Mouse (Mus musculus) hindbrain, embryonic 16.5 days (tissue): ENCODE results near the gene Cckbr. TPM values are rescaled to one million over a fixed set of nuclear protein-coding genes. Genes with fewer than 3 reads are reported as not detected.

ENCODE experiments used
- ATAC-seq: fragments of 200-750 bp; cut with Nextera tagmentation; 2 replicates; pipeline ENCODE4 v1.8.0; 2017; ENCODE audit warnings: moderate TSS enrichment, moderate library complexity
- H3K27ac ChIP-seq: fragments of 300-500 bp; sonication (generic); 2 replicates; pipeline ENCODE4 v1.5.1; 2014; ENCODE audit warnings: low read depth, mild to moderate bottlenecking, control low read depth, low read length, moderate library complexity
- H3K27me3 ChIP-seq: fragments of 300-500 bp; sonication (generic); replicated peaks from 2 replicates; pipeline ENCODE4 v1.6.1; 2014; ENCODE audit warnings: low read length; ENCODE audit not compliant: control insufficient read depth, insufficient read depth
- H3K36me3 ChIP-seq: fragments of 300-500 bp; sonication (generic); 2 replicates; pipeline ENCODE4 v1.6.1; 2014; ENCODE audit warnings: mild to moderate bottlenecking, low read length, moderate library complexity, mixed read lengths; ENCODE audit not compliant: control insufficient read depth, insufficient read depth
- H3K4me1 ChIP-seq: fragments of 300-500 bp; sonication (generic); 2 replicates; pipeline ENCODE4 v1.6.1; 2014; ENCODE audit warnings: low read depth, low read length; ENCODE audit not compliant: control insufficient read depth, insufficient read depth
- H3K4me2 ChIP-seq: fragments of 300-500 bp; sonication (generic); 2 replicates; pipeline ENCODE4 v1.6.1; 2014; ENCODE audit warnings: mild to moderate bottlenecking, low read length, control low read depth, moderate library complexity
- H3K4me3 ChIP-seq: fragments of 300-500 bp; sonication (generic); 2 replicates; pipeline ENCODE4 v1.5.1; 2014; ENCODE audit warnings: mild to moderate bottlenecking, low read length, control low read depth, moderate library complexity
- H3K9ac ChIP-seq: fragments of 300-500 bp; sonication (generic); 2 replicates; pipeline ENCODE4 v1.6.1; 2014; ENCODE audit warnings: low read depth, mild to moderate bottlenecking, control low read depth, low read length, moderate library complexity
- H3K9me3 ChIP-seq: fragments of 300-500 bp; sonication (generic); 2 replicates; pipeline ENCODE4 v1.6.1; 2014; ENCODE audit warnings: mild to moderate bottlenecking, low read length, moderate library complexity; ENCODE audit not compliant: control insufficient read depth
- WGBS: fragments of 180-500 bp; shearing (Covaris S2); extraction: QIAGEN DNeasy Blood & Tissue Kit; methylation state at CpG from one replicate; pipeline ENCODE4 v1.1.7; 2014; 5-methylcytosine and 5-hydroxymethylcytosine counted together
- polyA plus RNA-seq: library from polyadenylated mRNA; unstranded; fragments of >200 nt; fragmentation: Nextera tagmentation; extraction: Ambion mirVana; gene quantifications from 2 replicates; pipeline ENCODE4 v1.2.1, GENCODE M21; 2015

Gene Cckbr
- polyA plus RNA-seq, 1 experiment from 2014 or later = 8.1 TPM

GRCm38 (mm10) chr7:105519771-105520170 lies 94.2 kb downstream of the Cckbr start:
- no peak overlapping the region for H3K27ac ChIP-seq
- 0 out of 2 replicates have a peak, but pooled peaks cover 2% of the 10 kb centered on the region for H3K4me1 ChIP-seq
- H3K27me3 ChIP-seq = no peaks in the 10 kb centered on the region
- no peak overlapping the region for H3K4me3 ChIP-seq
- no peak for ATAC-seq
- no peak overlapping the region for H3K4me2 ChIP-seq
- no peak overlapping the region for H3K9ac ChIP-seq
- no peaks in the 10 kb centered on the region for H3K9me3 ChIP-seq
- H3K36me3 ChIP-seq = no peaks in the 10 kb centered on the region
- WGBS = 90% methylated on average over 2 of the region's 2 CpGs

- Histone ChIP-seq H3K9ac (no peak overlapping the region), H3K4me3 (no peak overlapping the region), H3K36me3 (no peaks in the 10 kb centered on the region), H3K27me3 (no peaks in the 10 kb centered on the region), H3K27ac (no peak overlapping the region), H3K4me1 (no peaks in the 10 kb centered on the region), H3K9me3 (no peaks in the 10 kb centered on the region), H3K4me2 (no peak overlapping the region)
- WGBS = 40% methylated on average over 6 of the region's 6 CpGs
- ATAC-seq = no peak
Measured at GRCm38 (mm10) chr7:105520201-105520600, 94.7 kb downstream of the Cckbr start.

Other genes starting within 250 kb of the Cckbr start
- gene Olfr685, start 239.7 kb upstream of the Cckbr start, polyA plus RNA-seq = not detected in 2 replicates
- not detected in 2 replicates for gene Olfr686, start 218.2 kb upstream of the Cckbr start, polyA plus RNA-seq
- gene Olfr688, start 137.6 kb upstream of the Cckbr start, polyA plus RNA-seq = not detected in 2 replicates
- not detected in 2 replicates for gene Olfr689, start 114.6 kb upstream of the Cckbr start, polyA plus RNA-seq
- gene Olfr690, start 91.6 kb upstream of the Cckbr start, polyA plus RNA-seq = not detected in 2 replicates
- 0.18 and 0.44 TPM in 2 replicates for gene Olfr691, start 83.5 kb upstream of the Cckbr start, polyA plus RNA-seq
- not detected in 2 replicates for gene Olfr692, start 57.5 kb upstream of the Cckbr start, polyA plus RNA-seq
- gene Gm5901, start 50.7 kb upstream of the Cckbr start, polyA plus RNA-seq = not detected in 2 replicates
- gene Fam160a2, start 25.7 kb upstream of the Cckbr start, polyA plus RNA-seq = 43.4 and 43.7 TPM in 2 replicates
- gene Cnga4, start 21.2 kb upstream of the Cckbr start, polyA plus RNA-seq = 0.17 TPM in 1 of 2 replicates, not detected in the other
- gene Cavin3, start 56.6 kb downstream of the Cckbr start, polyA plus RNA-seq = 43.0 TPM in 2 replicates
- 110 and 111 TPM in 2 replicates for gene Smpd1, start 128.6 kb downstream of the Cckbr start, polyA plus RNA-seq
- gene Apbb1, start 155.9 kb downstream of the Cckbr start, polyA plus RNA-seq = 344 and 354 TPM in 2 replicates
- 0.18 and 0.20 TPM in 2 replicates for gene Hpx, start 174.4 kb downstream of the Cckbr start, polyA plus RNA-seq
- gene Trim3, start 207.8 kb downstream of the Cckbr start, polyA plus RNA-seq = 108 and 119 TPM in 2 replicates
- gene Timm10b, start 214.3 kb downstream of the Cckbr start, polyA plus RNA-seq = 145 and 159 TPM in 2 replicates
- 85.2 and 91.1 TPM in 2 replicates for gene Arfip2, start 214.7 kb downstream of the Cckbr start, polyA plus RNA-seq
- gene Gm45799, start 214.8 kb downstream of the Cckbr start, polyA plus RNA-seq = 7.9 and 9.7 TPM in 2 replicates
- gene Dnhd1, start 225.1 kb downstream of the Cckbr start, polyA plus RNA-seq = 1.5 and 1.6 TPM in 2 replicates